Mouse (Mus musculus) cerebellum, adult (tissue): ENCODE measurements around the gene Cby3.
"Not testable (repeated sequence)": the region's sequence is repeated elsewhere in the genome, so short reads cannot be mapped to it uniquely, and the experiment has no call there.

ENCODE experiments used
- ATAC-seq: cut with Nextera tagmentation; 2 replicates; pipeline ENCODE4 v1.9.2; 2017; ENCODE audit warnings: mild to moderate bottlenecking, moderate library complexity, mixed read lengths; ENCODE audit not compliant: insufficient number of reproducible peaks, low FRiP score, low TSS enrichment

Gene Cby3

DNA sequence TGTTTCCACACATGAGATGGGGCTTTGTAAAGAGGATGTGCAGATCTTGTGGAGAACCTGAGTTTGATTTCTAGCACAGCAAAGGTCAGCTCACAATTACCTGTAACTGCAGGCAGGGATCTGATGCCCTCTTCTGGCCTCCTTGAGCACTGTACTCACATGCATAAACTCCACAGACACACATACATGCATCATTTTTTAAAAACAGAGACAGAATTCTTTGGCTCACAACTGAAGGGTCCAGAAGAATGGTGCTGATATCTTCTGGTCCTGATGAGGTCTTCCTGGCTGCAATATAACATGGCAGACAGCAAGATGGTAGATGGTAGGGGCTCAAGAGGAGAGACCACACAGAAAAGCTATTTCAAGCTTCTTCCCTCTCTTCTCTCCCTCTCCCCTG lies at the start of gene Cby3:
Gene Cby3, plus strand, starts transcription at position 301 of the 400 bp plus-strand sequence.
- no peak for ATAC-seq

DNA sequence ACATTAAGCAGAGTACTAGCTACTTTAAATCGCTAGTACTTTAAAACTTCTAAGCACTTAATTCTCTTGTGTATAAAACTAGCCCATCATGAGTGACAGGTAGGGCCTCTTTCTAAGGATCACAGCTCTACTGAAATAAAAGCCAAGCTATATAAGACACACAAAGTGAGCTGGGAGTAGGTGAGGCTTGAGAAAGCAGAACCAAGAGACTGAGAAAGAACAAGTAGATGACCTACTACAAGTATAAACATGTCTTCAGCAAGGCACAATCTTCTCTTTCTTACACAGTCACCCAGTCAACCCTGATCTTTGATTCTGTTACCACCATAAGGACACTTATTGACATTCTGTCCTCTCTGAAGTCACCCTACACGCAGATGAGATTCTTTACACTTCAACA lies 41.5 kb upstream of the Cby3 start:
- ATAC-seq: no peak

DNA sequence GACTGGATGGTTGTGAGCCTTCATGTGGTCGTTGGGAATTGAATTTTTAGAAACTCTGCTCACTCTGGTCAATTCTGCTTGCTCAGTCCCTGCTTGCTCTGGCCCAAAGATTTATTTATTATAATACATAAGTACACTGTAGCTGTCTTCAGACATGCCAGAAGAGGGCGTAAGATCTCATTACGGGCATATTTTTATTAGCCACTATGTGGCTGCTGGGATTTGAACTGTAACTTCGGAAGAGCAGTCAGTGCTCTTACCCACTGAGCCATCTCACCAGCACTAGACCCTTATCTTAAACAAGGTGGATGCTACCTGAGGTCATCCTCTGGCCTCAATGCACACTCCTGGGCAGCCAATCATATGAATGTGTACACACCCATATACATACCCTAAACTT lies 34.9 kb upstream of the Cby3 start:
- ATAC-seq: not testable (repeated sequence)

DNA sequence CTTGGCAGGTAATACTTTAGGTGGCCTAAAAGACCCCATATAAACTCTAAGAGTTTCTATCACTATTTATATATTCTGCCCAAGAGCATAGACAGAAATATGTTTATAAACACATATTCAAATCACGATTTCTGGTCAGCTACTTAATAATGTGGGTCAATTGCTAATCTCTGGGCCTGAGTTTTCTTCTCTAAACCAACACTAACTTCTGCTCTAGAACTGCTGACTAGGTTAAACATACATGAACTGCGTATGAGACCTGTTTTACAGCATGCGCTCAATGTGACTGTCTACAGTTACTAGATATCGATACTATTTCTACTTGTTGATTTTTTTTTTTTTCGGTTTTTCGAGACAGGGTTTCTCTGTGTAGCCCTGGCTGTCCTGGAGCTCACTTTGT lies 33.0 kb upstream of the Cby3 start:
- ATAC-seq: no peak

DNA sequence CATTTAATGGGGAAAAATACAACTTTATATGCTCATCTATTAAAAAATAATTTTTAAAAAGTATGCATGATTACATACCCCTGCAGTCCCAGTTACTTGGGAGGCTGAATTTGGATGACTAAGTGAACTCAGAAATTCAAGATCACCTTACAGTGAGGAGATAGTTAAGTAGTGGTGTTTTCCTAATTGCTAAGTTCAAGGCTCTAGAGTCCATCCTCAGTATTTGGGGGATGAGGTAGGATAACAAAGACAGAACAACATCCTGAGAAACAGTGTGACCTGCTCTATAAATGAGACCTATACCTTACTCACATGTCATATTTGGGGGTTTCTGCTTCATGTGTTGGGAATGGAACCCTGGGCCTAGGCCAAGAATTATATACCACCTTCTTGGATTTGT lies 31.9 kb upstream of the Cby3 start:
- no peak for ATAC-seq

DNA sequence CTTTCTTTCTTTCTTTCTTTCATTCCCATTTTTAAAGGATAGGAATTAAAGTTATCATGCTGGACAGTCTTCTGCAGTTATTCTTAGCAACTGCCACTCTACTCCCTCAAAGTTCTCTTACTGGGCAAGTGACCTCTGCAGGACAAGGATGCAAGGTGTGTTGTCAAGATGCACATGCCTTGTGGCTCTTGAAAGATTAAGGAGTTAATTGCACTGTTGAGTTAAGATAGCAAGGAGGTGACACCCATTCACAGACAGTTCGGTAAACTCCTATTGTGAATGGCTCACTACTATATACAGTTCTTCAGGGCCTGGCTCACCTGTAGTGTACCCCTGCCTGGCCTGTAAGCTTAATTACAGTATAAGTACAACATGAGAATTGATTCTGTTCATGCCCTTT lies 30.4 kb upstream of the Cby3 start:
- no peak for ATAC-seq

DNA sequence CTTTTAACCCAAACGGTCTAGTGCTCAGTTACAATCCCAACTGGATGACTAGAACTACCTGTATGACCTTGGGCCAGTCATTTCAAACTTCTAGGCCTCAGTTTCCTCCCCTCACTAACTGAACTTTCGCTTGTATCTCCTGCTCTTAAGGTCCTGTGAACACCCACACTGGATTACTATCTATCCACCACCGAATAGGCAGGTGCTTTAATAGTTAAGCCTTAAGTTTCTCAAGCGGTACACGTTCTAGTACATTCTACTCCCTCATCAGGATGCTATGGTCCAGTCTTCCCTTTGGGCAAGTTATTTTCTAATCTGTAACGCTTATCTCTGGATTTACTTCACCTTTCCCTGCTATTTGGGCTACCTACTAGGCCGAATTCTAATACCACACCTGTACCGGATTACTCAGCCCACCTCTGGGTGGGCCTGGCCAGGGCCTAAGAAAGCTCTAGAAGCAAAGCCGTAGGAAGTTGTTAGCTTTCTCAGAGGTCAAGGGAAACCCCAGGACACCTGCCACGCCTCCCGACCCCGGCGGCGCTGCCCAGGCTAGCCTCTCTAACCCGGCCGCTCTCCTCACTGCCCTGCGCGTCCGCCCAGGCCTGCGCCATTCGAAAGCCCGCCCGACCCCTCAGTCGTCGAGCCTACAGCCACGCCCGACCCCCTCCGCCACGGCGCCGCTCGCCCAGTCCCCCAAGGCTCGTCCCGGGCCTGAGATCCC lies 29.4 kb upstream of the Cby3 start:
- peak; percentile 20; the same call in 1 of the 2 replicates for ATAC-seq

DNA sequence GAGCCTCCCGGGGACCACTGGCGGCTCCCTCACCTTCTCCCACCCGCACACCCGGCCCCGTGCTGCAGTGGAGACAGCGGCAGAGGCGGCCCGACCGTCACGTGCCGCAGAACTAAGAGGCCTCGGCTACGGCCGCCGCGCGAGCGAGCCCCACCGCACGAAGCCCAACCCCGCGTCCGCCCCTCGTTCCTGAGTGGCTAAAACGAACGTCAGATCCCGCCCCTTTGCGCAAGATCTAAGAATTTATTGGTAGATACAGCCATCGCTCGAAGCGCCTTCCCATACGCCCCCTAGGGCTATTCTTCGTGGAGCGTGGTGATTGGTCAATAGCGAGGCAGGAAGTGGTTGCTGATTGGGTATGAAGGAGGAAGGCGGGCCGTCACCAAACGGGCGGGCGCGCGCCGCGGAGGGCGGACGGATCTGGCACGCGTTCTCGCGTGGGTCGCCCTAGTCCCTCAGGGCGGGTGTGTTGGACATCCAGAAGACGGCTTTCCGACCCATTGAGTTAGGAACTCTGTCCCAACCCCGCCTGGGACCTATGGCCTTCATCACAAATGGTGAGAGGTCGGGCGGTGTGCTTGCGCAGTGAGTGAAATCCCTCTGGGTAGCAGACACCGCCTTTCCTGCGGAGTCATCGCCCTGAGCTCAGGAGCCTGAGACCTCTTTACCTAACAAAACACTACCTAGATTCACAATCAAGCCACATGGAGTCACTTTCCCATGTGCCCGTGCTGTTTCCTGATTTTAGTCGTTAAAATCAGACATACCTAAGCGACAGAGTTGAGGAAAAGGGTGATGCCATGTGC lies 28.6 kb upstream of the Cby3 start, which contains the start of gene Canx:
Gene Canx, minus strand, starts transcription at position 178 of the 806 bp plus-strand sequence.
- peak; percentile 100 for ATAC-seq

DNA sequence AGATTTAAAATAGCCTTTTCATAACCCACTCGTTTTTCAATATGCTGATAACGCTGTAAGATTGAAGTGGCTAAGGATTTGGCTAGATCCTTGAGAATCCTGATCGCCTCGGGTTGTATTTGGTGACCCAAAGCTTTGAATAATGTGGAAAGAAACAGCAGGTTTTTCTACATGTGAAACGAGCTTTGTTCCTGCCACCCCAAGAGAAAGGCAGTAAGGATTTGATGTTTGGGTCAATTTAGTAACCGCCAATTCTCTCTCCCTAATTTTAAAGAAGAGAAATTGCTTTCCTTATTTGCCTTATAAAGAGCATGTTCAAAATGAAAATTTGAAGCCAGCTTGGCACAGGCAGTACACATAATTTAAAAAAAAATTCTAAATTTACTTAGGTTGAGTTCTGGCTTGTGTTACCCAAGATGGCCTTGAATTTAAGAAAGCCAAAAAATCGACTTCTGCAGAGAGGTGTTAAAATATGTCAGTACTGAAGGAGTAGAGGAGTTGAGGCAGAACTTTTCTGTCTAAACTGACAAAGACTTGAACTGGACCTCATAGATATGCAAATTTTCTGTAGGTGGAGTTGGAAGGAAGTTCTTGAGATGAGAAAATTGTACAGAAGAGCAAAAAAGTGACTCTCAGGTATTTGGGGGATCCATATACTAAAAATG lies 27.8 kb upstream of the Cby3 start:
- ATAC-seq: no peak

DNA sequence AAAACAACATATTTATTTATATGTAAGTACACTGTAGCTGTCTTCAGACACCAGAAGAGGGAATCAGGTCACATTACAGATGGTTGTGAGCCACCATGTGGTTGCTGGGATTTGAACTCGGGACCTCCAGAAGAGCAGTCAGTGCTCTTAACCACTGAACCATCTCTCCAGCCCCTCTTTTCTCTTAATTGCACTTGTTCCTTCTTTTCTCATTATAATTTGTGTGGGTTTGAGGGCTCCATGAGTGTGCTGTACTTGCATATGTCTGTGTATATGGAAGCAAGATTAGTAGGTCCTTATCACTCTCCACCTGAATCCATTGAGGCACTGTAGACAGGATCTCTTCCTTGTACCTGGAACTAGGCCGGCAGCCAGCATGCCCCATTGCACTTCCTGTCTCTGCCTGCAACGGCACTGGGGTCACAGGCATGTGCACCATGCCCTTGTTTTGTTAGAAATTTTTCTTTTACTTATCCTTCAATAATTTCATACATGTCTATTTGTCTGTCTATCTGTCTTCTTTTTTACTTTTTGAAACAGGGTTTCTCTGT lies 26.1 kb upstream of the Cby3 start:
- ATAC-seq: no peak

DNA sequence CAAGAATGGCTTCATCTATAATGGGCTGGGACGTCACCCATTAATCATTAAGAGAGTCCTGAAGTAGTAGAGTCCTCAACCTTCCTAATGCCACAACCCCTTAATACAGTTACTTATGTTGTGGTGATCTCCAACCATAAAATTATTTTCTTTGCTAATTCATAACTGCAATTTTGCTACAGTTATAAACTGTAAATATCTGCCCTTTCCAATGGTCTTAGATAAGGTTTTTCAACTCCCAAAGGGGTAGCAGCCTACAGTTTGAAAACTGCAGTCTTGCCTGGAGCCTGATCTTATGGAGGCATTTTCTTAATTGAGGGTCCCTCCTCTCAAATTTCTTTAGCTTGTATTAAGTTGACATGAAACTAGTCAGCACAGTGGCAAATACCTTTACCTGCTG lies 24.9 kb upstream of the Cby3 start:
- no peak for ATAC-seq

DNA sequence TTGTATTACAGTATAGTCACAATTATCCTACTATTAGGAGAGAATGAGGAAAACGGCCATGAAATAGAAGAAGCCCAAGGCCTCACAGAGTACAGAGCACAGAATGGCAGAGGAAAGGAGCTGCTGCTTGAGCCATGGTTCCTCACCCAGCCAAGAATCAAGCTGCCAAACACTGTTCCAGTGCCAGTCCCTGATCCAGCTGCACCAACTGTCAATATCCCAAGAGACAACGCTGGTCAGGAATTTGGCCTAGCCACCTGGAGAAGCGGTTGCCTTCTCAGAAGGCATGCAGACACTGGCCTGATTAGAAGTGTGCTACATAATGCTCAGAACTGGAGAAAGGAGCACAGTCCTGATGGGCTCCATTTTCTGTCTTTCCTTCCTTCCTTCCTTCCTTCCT lies 21.1 kb upstream of the Cby3 start:
- ATAC-seq: no peak

DNA sequence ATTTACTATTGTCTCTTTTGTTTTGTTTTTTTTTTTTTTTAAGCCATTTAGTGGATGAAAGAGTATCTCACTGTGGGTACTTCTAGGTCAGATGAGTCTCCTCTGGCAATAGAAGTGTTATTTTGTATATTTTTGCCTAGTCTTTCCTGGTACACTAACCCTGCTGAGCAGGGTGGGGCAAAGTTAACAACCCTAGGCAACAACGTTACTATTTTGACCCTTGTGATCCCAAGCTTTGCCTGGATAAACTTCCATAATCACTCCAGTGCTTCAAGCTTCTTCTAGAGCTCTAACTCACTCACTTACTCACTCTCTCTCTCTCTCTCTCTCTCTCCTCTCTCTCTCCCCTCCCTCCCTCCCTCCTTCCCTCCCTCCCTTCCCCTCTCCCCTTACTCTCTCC lies 18.1 kb upstream of the Cby3 start:
- no peak for ATAC-seq

DNA sequence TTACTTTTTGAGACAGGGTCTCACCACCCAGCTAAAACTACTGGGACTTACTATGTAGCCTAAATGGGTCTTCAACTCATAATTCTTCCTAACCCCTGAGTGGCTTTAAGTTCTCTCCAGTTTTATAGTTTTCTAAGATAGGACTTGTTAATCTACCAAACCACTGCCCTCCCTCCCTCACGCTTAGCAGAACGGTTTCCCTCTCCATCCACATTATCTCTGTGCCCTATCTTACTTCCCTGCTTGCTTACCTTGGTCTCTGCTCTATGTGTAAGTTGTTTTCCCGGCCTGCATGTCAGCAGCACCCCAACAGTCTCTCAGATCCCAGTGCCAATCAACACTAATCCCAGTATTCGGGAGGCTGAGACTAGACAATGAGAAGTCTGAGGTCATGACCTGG lies 17.4 kb upstream of the Cby3 start:
- ATAC-seq: no peak

DNA sequence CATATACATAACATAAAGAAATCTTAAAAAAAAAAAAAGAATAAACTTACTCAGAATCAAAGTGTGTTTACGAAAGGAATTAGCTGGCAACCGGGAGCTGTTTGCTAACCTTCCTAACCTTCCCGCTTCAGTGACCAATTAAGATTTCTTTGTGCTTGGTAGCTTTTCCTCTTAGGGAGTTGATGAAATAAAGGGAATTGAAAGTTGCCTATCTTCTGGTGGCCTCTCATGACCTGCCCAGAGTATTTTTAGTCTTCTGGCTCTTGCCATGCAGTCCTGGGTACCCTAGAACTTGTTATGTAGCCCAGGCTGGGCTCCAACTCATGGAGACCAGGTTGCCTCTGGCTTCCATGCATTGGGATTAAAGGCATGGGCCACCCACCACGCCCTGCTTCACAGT lies 8.8 kb upstream of the Cby3 start:
- no peak for ATAC-seq

DNA sequence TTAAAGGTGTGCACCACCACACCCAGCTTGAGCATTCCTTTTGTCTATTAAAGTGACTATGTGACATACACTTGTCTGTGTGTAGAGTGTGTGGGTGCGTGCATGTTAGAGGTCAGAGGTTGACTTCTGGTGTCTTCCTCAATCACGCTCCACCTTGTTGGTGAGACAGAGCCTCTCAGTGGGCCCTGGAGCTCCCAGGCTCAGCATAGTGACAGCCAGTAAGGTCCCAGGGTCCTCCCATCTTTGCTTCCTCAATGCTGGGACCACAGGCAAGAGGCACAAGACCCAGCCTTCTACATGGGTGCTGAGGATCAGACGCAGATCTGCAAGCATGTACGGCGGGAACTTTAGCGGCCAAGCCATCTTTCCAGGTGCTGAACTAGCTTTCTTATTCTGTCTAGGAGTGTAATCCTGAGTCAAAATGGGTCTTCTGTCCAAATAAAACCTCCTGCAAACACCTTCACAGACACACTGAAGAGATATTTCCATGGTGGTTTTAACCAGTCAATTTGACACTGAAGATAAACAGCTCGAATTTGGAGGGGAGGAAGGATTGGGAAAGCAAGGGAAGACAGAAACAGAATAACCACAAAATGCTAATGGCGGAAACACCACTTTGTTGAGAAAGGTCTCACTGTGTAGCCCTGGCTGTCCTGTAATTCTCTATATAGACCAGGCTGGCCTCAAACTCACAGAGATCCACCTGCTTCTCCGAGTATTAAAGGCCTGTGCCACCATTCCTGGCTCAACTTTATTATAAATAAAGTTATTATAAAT lies 7.8 kb upstream of the Cby3 start:
- no peak for ATAC-seq

DNA sequence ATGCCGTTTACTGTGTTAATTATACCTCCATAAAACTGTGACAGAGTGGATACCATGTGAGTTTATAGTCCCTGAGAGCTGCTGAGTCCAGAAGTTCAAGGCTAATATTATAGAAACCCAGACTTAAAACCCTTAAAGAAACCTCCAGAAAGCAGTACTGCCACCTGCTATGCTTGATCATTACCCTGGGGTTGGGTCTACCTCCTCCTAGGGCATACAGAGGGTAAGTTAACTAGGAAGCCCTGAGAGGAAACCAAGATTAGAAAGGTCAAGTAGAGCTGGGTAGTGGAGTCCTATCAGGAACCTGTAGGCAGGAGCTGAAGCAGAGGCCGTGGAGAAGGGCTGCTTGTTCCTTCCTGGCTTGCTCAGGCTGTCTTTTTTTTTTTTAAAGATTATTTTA lies 2.1 kb upstream of the Cby3 start:
- ATAC-seq: no peak

DNA sequence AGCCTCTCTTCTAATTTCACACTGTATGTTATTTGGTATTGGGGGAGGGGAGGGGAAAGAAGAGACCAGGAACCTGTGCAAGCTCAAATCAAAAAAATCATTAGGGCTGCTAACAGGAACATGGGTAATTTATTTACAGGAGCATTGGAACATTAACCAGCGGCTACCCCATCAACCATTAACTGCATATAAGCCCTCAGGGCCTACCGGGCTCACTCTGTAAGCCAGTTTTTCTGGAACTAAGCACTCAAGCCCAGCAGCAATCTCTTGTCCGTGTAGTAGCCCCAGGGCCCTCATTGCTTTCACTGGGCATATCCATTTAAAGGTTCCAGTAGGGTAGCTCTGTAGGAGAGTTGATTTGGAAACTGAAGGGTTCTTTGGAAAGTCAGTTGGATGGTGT lies 589 bp downstream of the Cby3 start:
- ATAC-seq: no peak

DNA sequence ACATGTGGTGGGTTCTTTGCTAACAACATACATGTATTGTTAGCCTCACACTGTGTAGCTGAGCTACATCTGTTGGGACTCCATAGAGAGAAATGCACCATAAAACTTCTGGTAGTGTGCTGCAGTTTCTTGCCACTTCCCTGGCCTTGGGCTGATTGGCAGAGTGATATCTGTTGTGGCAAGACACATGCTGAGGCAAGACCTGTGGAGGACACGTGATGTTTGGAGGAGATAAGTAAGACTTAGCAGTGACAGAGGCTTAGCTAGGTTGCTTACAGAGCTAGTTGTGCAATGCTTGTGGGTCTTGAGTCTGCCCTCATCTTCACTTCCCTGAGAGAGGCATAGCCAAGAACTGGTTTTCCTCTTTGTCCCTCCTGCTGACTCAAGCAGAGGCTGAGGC lies 1.1 kb downstream of the Cby3 start:
- no peak for ATAC-seq
